Mouse (Mus musculus) cerebellum, adult 2 months (tissue): ENCODE data around the gene Armh1. TPM values are rescaled to one million over a fixed set of nuclear protein-coding genes. Genes with fewer than 3 reads are reported as not detected.

Experiments used
- DNase-seq, 2 experiments: peaks; one replicate each; pipeline ENCODE4 v3.0.0; 2021
- H3K27ac ChIP-seq: fragments of 200-500 bp; 2 replicates; pipeline ENCODE4 v1.5.1; 2012; ENCODE audit warnings: low read length, control low read depth, inconsistent platforms; ENCODE audit not compliant: insufficient read depth
- H3K27me3 ChIP-seq: fragments of 200-500 bp; 2 replicates; pipeline ENCODE4 v1.6.1; 2012; ENCODE audit warnings: inconsistent platforms, mild to moderate bottlenecking, low read length, moderate library complexity; ENCODE audit not compliant: control insufficient read depth, insufficient read depth
- H3K4me1 ChIP-seq: fragments of 200-500 bp; 2 replicates; pipeline ENCODE4 v1.6.1; 2011; ENCODE audit warnings: low read length; ENCODE audit not compliant: control insufficient read depth, insufficient read depth
- H3K4me3 ChIP-seq: fragments of 200-500 bp; replicated peaks from 2 replicates; pipeline ENCODE3; 2011; ENCODE audit warnings: mild to moderate bottlenecking, low read depth, low read length, control low read depth; ENCODE audit not compliant: insufficient read depth
- CTCF ChIP-seq: fragments of 200-500 bp; IDR thresholded peaks from 2 replicates; pipeline ENCODE4 v1.5.1; 2011; ENCODE audit warnings: low read depth, mild to moderate bottlenecking, control low read depth, low read length, moderate library complexity, borderline replicate concordance; ENCODE audit not compliant: insufficient read depth
- POLR2A ChIP-seq: fragments of 200-500 bp; IDR thresholded peaks from 2 replicates; pipeline ENCODE4 v1.6.1; 2011; ENCODE audit warnings: low read length, control low read depth, borderline replicate concordance; ENCODE audit not compliant: insufficient read depth
- WGBS: fragments of 180-500 bp; shearing (Covaris S2); methylation state at CpG from one replicate; pipeline ENCODE4 v1.1.7; 2018; 5-methylcytosine and 5-hydroxymethylcytosine counted together
- polyA plus RNA-seq: library from polyadenylated mRNA; depleted of rRNA; stranded (reverse); fragments of >200 nt; gene quantifications from 2 replicates; pipeline ENCODE4 v1.2.3, GENCODE M21; 2012

Armh1 gene
- polyA plus RNA-seq, 1 experiment, result 0.67 TPM

DNA sequence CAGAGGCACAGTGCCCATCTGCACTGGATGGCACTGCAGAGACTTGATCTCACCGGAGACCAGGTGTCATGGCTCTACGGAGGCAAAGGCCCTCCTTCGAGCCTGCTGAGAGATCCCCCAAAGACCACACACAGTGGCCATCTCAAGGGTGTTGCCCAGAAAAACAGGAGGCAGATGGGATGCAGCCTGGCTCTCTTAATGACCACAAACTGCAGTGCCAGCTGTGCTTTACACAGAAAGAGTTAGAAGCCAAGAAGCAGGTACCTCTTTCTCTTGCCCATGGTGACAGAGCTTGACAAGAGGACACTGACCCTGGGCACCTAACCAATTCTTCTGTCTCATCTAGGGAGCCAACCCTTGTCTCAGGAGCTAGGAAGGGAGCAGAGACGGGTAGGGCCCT lies 32.4 kb upstream of the Armh1 start:
- DNase-seq, result no peak
- TF ChIP-seq CTCF (no peak), POLR2A (no peak)
- Histone ChIP-seq H3K4me1 (peaks cover 10% of the 10 kb centered on the region; the same call in 1 of the 2 replicates), H3K27ac (no peak overlapping the region), H3K4me3 (no peak overlapping the region), H3K27me3 (no peaks in the 10 kb centered on the region)
- WGBS, result 29% methylated on average over 4 of the region's 4 CpGs

DNA sequence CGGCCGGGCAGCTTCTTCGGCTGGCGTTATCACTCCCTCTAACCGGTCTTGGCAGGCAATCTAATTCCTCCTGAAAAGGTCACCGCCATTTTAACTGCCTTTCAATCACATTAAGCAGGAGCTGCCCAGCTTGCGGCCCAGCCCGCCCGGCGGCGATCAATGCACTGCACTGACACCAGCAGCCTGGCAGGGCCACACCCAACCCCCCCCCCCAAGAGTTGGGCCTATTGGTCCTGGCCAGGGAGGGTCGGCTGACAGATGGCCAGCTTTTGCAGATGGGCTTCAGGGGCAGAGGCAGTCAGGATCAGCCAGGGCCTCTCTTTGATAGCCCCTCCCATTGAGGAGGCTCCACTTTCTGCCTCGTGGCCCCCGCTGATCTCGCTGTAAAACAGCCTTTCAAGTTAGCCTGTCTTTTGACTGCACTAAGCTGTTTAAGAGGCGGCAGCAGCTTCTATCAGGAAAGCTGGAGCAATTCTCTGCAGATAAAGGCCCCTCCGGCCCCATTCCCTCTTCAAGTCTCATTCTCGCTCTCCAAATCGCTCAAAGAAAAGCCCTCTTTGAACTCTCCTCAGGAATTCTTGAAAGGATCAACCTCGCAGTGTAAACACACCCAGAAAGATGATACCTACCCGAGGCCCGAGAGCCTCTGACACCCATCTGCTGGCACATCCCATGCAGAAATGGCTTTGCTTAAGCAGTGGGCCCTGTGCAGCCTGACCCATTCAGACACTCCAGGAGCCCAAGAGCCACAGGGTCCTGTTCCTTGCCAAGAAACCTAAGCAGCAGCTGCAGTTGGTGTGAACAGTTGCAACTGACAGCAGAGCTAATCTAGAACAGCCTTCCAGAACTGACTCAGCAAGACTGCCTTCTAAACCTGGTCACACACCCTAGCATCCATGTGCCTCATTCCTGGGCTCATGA lies 31.6 kb upstream of the Armh1 start:
- peaks cover 10% of the 10 kb centered on the region; the same call in 1 of the 2 replicates for H3K4me1 ChIP-seq

DNA sequence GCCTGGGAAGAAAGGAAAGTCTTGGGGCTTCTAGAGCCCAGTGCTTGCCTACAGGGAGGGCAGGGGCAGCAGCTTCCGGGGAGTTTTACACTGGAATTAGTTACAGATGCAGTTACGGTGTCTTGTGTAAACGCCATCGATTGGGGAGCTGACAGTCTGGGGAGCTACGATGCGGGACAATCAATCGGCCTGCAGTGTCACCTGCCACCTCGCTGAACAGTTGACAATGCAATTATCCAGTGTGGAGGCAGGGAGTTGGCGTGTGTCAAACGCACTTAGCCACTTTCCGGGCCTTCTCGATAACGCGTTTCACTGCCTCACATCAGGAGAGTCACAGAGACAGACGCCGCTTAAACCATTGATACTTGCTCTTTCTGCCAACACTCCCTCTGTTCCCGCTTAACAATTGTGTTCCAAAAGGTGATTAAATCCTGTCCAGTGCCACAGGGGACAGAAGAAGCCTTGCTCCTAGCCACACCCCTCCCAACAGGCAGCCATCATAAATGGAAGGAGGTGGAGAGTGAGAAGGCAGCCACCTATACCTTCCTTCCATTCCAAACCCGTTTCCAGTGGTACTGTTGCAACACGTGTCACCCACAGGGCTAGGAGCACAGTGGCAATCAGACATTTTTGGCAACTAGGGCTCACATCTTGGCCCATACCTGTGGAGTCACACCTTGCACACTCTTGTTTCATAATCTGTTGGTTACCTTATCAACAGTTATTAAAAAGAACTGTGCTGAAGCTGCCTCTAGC lies 29.3 kb upstream of the Armh1 start:
- Histone ChIP-seq H3K27ac (no peak overlapping the region), H3K27me3 (no peaks in the 10 kb centered on the region), H3K4me1 (peaks cover 10% of the 10 kb centered on the region; the same call in 1 of the 2 replicates), H3K4me3 (no peak overlapping the region)
- TF ChIP-seq CTCF (no peak), POLR2A (no peak)
- DNase-seq, result no peak
- 45% methylated on average over 19 of the region's 19 CpGs for WGBS

More for the DNA sequence above, 31.6 kb upstream of the Armh1 start:
- H3K27me3 ChIP-seq, result no peaks in the 10 kb centered on the region
- H3K27ac ChIP-seq, result no peak overlapping the region
- 37% methylated on average over 22 of the region's 22 CpGs for WGBS
- TF ChIP-seq CTCF (no peak), POLR2A (no peak)
- no peak overlapping the region for H3K4me3 ChIP-seq
- peak in 1 of 2 experiments; percentile 33 for DNase-seq

- no peaks in the 10 kb centered on the region for H3K27me3 ChIP-seq
- H3K4me1 ChIP-seq, result peaks cover 10% of the 10 kb centered on the region; the same call in 1 of the 2 replicates
- no peak overlapping the region for H3K4me3 ChIP-seq
- no peak for DNase-seq
- TF ChIP-seq CTCF (no peak), POLR2A (no peak)
- no peak overlapping the region for H3K27ac ChIP-seq
- 42% methylated on average over 8 of the region's 8 CpGs for WGBS
These were observed 28.5 kb upstream of the Armh1 start for GRCm38 (mm10) chr4:117280397-117280930.

DNA sequence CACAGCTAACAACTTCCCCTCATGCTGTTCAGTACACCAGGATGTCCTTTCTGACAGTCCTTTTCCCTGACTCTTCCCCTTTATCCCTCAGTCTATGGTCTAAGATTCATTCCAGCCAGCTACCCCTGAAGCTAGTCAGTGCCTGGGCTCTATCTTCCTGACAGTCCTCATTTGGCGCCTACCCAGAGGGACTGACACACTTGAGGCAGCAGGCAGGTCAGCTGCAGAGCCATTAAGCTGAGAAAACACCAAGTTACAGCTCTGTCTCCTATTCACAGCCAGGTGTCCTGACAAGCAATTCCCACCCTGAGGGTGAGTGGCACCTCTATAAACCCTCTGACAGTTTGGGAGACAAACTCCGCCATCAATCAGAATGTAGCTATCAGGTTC lies 27.3 kb upstream of the Armh1 start:
- Histone ChIP-seq H3K4me3 (no peak overlapping the region), H3K27ac (no peak overlapping the region), H3K27me3 (no peaks in the 10 kb centered on the region), H3K4me1 (peaks cover 9% of the 10 kb centered on the region; the same call in 1 of the 2 replicates)
- DNase-seq, result no peak
- 69% methylated on average over 2 of the region's 2 CpGs for WGBS
- TF ChIP-seq POLR2A, result no peak

DNA sequence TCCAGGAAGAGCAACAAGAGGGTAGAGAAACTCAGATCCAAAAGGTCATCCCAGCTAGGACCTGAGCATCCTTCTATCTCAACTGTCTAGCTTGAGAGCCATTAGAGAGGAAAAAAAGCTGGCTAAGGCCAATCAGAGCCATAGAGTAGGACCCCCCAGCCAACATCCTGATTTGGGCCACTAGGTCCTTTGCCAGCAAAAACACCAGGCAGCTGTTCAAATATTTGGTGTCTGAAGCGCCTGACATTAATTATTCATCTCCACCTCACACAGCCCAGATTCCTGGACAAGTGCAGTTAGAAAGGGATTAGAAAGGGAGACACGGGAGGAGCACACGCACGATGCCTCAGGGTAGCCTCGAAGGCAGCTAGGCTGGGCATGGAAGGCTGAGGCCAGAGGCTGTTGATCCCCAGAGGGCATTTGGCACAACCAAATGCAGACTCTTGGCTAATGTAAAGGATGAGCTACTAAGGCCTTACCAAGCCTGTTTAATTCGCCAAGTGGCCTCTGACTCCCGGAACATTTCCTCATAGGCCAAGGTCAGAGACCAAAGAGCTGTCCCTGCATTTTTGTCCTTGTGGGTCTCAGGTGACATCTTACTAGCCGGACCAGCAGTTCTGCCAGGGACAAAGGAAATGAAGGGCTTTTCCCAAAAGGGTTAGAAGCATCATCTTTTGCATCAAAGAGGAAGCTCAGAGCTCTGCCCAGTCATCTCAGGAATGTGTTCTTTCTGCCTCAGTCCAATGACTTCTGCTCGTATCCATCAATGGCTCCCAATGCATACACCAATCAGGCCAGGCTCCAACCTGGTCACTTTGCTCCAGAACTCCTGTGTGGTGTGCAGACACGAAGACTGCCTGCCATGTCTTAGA lies 26.7 kb upstream of the Armh1 start:
- peaks cover 6% of the 10 kb centered on the region; the same call in 1 of the 2 replicates for H3K4me1 ChIP-seq

GRCm38 (mm10) chr4:117277687-117278086 lies 25.8 kb upstream of the Armh1 start:
- Histone ChIP-seq H3K27me3 (no peaks in the 10 kb centered on the region), H3K4me1 (no peaks in the 10 kb centered on the region), H3K27ac (peak overlapping the region; percentile 35; the same call in 1 of the 2 replicates), H3K4me3 (no peak overlapping the region)
- TF ChIP-seq POLR2A (no peak), CTCF (no peak)
- WGBS, result 82% methylated on average over 7 of the region's 7 CpGs
- no peak for DNase-seq

More for the DNA sequence above, 26.7 kb upstream of the Armh1 start:
- no peak for DNase-seq
- no peak overlapping the region for H3K4me3 ChIP-seq
- H3K27ac ChIP-seq, result no peak overlapping the region
- WGBS, result 49% methylated on average over 10 of the region's 10 CpGs
- no peaks in the 10 kb centered on the region for H3K27me3 ChIP-seq
- no peak for TF ChIP-seq CTCF
- TF ChIP-seq POLR2A, result no peak
